Mouse (Mus musculus) forebrain, embryonic 11.5 days (tissue): ENCODE measurements around the gene Sorl1. TPM values are rescaled to one million over a fixed set of nuclear protein-coding genes. Genes with fewer than 3 reads are reported as not detected.

ENCODE experiments used
- ATAC-seq: fragments of 200-750 bp; cut with Nextera tagmentation; replicated peaks from 2 replicates; pipeline ENCODE4 v1.8.0; 2017; ENCODE audit warnings: moderate TSS enrichment; ENCODE audit not compliant: low FRiP score
- DNase-seq: peaks from one replicate; pipeline ENCODE4 v3.0.0-alpha.2; 2017; ENCODE audit warnings: low spot score
- H3K27ac ChIP-seq: fragments of 300-500 bp; sonication (generic); 2 replicates; pipeline ENCODE4 v1.5.1; 2014; ENCODE audit warnings: low read depth, low read length
- H3K27me3 ChIP-seq: fragments of 300-500 bp; sonication (generic); 2 replicates; pipeline ENCODE4 v1.6.1; 2014; ENCODE audit warnings: mild to moderate bottlenecking, low read length, mixed read lengths; ENCODE audit not compliant: control insufficient read depth, insufficient read depth
- H3K36me3 ChIP-seq: fragments of 300-500 bp; sonication (generic); 2 replicates; pipeline ENCODE4 v1.6.1; 2014; ENCODE audit warnings: mild to moderate bottlenecking, low read length, moderate library complexity, mixed read lengths; ENCODE audit not compliant: control insufficient read depth, insufficient read depth
- H3K4me1 ChIP-seq: fragments of 300-500 bp; sonication (generic); replicated peaks from 2 replicates; pipeline ENCODE4 v1.6.1; 2014; ENCODE audit warnings: low read length, mixed read lengths; ENCODE audit not compliant: control insufficient read depth, insufficient read depth
- H3K4me2 ChIP-seq: fragments of 300-500 bp; sonication (generic); 2 replicates; pipeline ENCODE4 v1.6.1; 2014; ENCODE audit warnings: low read depth, mild to moderate bottlenecking, low read length, moderate library complexity, mixed read lengths; ENCODE audit not compliant: severe bottlenecking
- H3K4me3 ChIP-seq: fragments of 300-500 bp; sonication (generic); 2 replicates; pipeline ENCODE4 v1.5.1; 2014; ENCODE audit warnings: low read depth, low read length
- H3K9ac ChIP-seq: fragments of 300-500 bp; sonication (generic); 2 replicates; pipeline ENCODE4 v1.6.1; 2014; ENCODE audit warnings: low read length
- H3K9me3 ChIP-seq: fragments of 300-500 bp; sonication (generic); 2 replicates; pipeline ENCODE4 v1.6.1; 2016; ENCODE audit warnings: low read length, mixed read lengths; ENCODE audit not compliant: control insufficient read depth
- WGBS: fragments of 180-500 bp; shearing (Covaris S2); extraction: QIAGEN DNeasy Blood & Tissue Kit; methylation state at CpG from one replicate; pipeline ENCODE4 v1.1.7; 2014; 5-methylcytosine and 5-hydroxymethylcytosine counted together
- polyA plus RNA-seq: library from polyadenylated mRNA; unstranded; fragments of >200 nt; fragmentation: Nextera tagmentation; extraction: Ambion mirVana; gene quantifications from 2 replicates; pipeline ENCODE4 v1.2.1, GENCODE M21; 2014

The Sorl1 gene
- polyA plus RNA-seq, 1 experiment from 2014 or later, result 8.1 TPM

- ATAC-seq, result no peak
- Histone ChIP-seq H3K4me2 (no peak overlapping the region), H3K36me3 (no peaks in the 10 kb centered on the region), H3K4me1 (no peaks in the 10 kb centered on the region), H3K27ac (no peak overlapping the region), H3K4me3 (no peak overlapping the region), H3K27me3 (no peaks in the 10 kb centered on the region), H3K9ac (no peak overlapping the region), H3K9me3 (no peaks in the 10 kb centered on the region)
- WGBS, result 93% methylated on average over 3 of the region's 3 CpGs
- DNase-seq, result no peak
These were observed 140.8 kb downstream of the Sorl1 start for GRCm38 (mm10) chr9:41983286-41983685.

GRCm38 (mm10) chr9:41982760-41983159 lies 141.3 kb downstream of the Sorl1 start:
- no peak overlapping the region for H3K4me3 ChIP-seq
- H3K4me1 ChIP-seq, result no peaks in the 10 kb centered on the region
- H3K9me3 ChIP-seq, result no peaks in the 10 kb centered on the region
- H3K4me2 ChIP-seq, result no peak overlapping the region
- H3K27me3 ChIP-seq, result no peaks in the 10 kb centered on the region
- no peak for DNase-seq
- 67% methylated on average over 2 of the region's 2 CpGs for WGBS
- no peak overlapping the region for H3K9ac ChIP-seq
- no peak overlapping the region for H3K27ac ChIP-seq
- H3K36me3 ChIP-seq, result no peaks in the 10 kb centered on the region
- ATAC-seq, result no peak

- no peaks in the 10 kb centered on the region for H3K36me3 ChIP-seq
- no peak for DNase-seq
- WGBS, result 85% methylated on average over 9 of the region's 9 CpGs
These were observed 142.1 kb downstream of the Sorl1 start for GRCm38 (mm10) chr9:41982023-41982422.

GRCm38 (mm10) chr9:41981306-41981705 lies 142.8 kb downstream of the Sorl1 start:
- 85% methylated on average over 4 of the region's 4 CpGs for WGBS
- DNase-seq (no peak), ATAC-seq (no peak)
- no peaks in the 10 kb centered on the region for H3K9me3 ChIP-seq
- H3K4me3 ChIP-seq, result no peak overlapping the region
- no peaks in the 10 kb centered on the region for H3K27me3 ChIP-seq
- H3K27ac ChIP-seq, result no peak overlapping the region
- no peak overlapping the region for H3K9ac ChIP-seq
- H3K4me2 ChIP-seq, result no peak overlapping the region
- H3K4me1 ChIP-seq, result no peaks in the 10 kb centered on the region
- H3K36me3 ChIP-seq, result no peaks in the 10 kb centered on the region

More at GRCm38 (mm10) chr9:41982023-41982422, 142.1 kb downstream of the Sorl1 start:
- no peaks in the 10 kb centered on the region for H3K27me3 ChIP-seq
- H3K9ac ChIP-seq, result no peak overlapping the region
- no peak for ATAC-seq
- no peaks in the 10 kb centered on the region for H3K9me3 ChIP-seq
- no peak overlapping the region for H3K27ac ChIP-seq
- H3K4me3 ChIP-seq, result no peak overlapping the region
- no peaks in the 10 kb centered on the region for H3K4me1 ChIP-seq
- H3K4me2 ChIP-seq, result no peak overlapping the region

- Histone ChIP-seq H3K4me1 (no peaks in the 10 kb centered on the region), H3K9me3 (no peaks in the 10 kb centered on the region), H3K9ac (no peak overlapping the region), H3K4me3 (no peak overlapping the region), H3K27me3 (no peaks in the 10 kb centered on the region), H3K36me3 (no peaks in the 10 kb centered on the region), H3K27ac (no peak overlapping the region), H3K4me2 (no peak overlapping the region)
- ATAC-seq (no peak), DNase-seq (no peak)
- WGBS, result 87% methylated on average over 5 of the region's 5 CpGs
These were observed 143.3 kb downstream of the Sorl1 start for GRCm38 (mm10) chr9:41980796-41981195.

- no peaks in the 10 kb centered on the region for H3K36me3 ChIP-seq
- no peaks in the 10 kb centered on the region for H3K4me1 ChIP-seq
- no peaks in the 10 kb centered on the region for H3K27me3 ChIP-seq
- H3K4me3 ChIP-seq, result no peak overlapping the region
- no peak overlapping the region for H3K27ac ChIP-seq
- no peak for DNase-seq
- no peak for ATAC-seq
- H3K9ac ChIP-seq, result no peak overlapping the region
- WGBS, result 95% methylated on average over 6 of the region's 6 CpGs
- no peaks in the 10 kb centered on the region for H3K9me3 ChIP-seq
- H3K4me2 ChIP-seq, result no peak overlapping the region
These were observed 145.7 kb downstream of the Sorl1 start for GRCm38 (mm10) chr9:41978366-41978765.

GRCm38 (mm10) chr9:41975968-41976367 lies 148.1 kb downstream of the Sorl1 start:
- no peaks in the 10 kb centered on the region for H3K4me1 ChIP-seq
- no peak overlapping the region for H3K4me2 ChIP-seq
- 92% methylated on average over 15 of the region's 15 CpGs for WGBS
- DNase-seq, result no peak
- H3K9me3 ChIP-seq, result no peaks in the 10 kb centered on the region
- no peak overlapping the region for H3K27ac ChIP-seq
- no peak overlapping the region for H3K9ac ChIP-seq
- H3K36me3 ChIP-seq, result no peaks in the 10 kb centered on the region
- no peak overlapping the region for H3K4me3 ChIP-seq
- no peak for ATAC-seq
- H3K27me3 ChIP-seq, result no peaks in the 10 kb centered on the region

GRCm38 (mm10) chr9:41974661-41975060 lies 149.4 kb downstream of the Sorl1 start:
- Histone ChIP-seq H3K36me3 (no peaks in the 10 kb centered on the region), H3K9me3 (no peaks in the 10 kb centered on the region), H3K4me1 (0 out of 2 replicates have a peak, but pooled peaks cover 2% of the 10 kb centered on the region), H3K4me2 (no peak overlapping the region), H3K9ac (no peak overlapping the region), H3K27me3 (no peaks in the 10 kb centered on the region), H3K4me3 (no peak overlapping the region), H3K27ac (no peak overlapping the region)
- WGBS, result 86% methylated on average over 3 of the region's 3 CpGs
- DNase-seq (no peak), ATAC-seq (no peak)

- DNase-seq, result peak; percentile 82
- Histone ChIP-seq H3K27me3 (no peaks in the 10 kb centered on the region), H3K4me3 (no peak overlapping the region), H3K4me2 (no peak overlapping the region), H3K4me1 (0 out of 2 replicates have a peak, but pooled peaks cover 2% of the 10 kb centered on the region), H3K27ac (no peak overlapping the region), H3K9ac (no peak overlapping the region), H3K36me3 (no peaks in the 10 kb centered on the region), H3K9me3 (no peaks in the 10 kb centered on the region)
- peak; percentile 71; the same call in 1 of the 2 replicates for ATAC-seq
- 71% methylated on average over 25 of the region's 25 CpGs for WGBS
These were observed 150.1 kb downstream of the Sorl1 start for GRCm38 (mm10) chr9:41973775-41974657.
